Mouse (Mus musculus) cerebellum, adult 8-10 months (tissue): Measurements from ENCODE around the gene Eipr1.
"Not testable (repeated sequence)": the region's sequence is repeated elsewhere in the genome, so short reads cannot be mapped to it uniquely, and the experiment has no call there.

Source experiments
- DNase-seq: peaks from one replicate; pipeline ENCODE4 v3.0.0; 2022

Gene Eipr1

GRCm38 (mm10) chr12:28898307-28898706 lies 146.7 kb downstream of the Eipr1 start:
- DNase-seq = no peak

GRCm38 (mm10) chr12:28899696-28900095 lies 148.1 kb downstream of the Eipr1 start:
- no peak for DNase-seq

DNA sequence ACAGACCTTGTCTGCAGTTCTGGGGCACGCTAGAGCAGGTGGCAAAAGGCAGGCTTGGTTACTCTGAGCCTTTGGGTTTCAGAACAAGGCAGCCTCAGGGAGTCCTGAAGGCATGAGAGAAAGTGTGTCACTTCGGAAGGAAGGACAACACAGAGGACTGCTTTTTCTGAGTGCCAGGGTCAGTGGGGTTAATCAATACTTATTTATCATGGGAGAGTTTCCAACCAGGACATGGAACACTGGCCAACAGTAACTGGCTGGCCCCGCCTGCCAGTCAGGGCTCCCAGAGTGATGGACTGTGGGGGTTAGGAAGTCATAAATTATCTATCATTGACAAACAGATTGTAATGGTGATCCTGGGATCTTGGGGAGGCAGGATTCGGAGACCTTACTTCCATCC lies 148.7 kb downstream of the Eipr1 start:
- DNase-seq = no peak

- DNase-seq = no peak
Measured at GRCm38 (mm10) chr12:28902132-28902531, 150.5 kb downstream of the Eipr1 start.

- no peak for DNase-seq
Measured at GRCm38 (mm10) chr12:28903082-28903481, 151.5 kb downstream of the Eipr1 start.

- no peak for DNase-seq
Measured at GRCm38 (mm10) chr12:28905486-28905885, 153.9 kb downstream of the Eipr1 start.

- DNase-seq = no peak
Measured at GRCm38 (mm10) chr12:28906016-28906415, 154.4 kb downstream of the Eipr1 start.

DNA sequence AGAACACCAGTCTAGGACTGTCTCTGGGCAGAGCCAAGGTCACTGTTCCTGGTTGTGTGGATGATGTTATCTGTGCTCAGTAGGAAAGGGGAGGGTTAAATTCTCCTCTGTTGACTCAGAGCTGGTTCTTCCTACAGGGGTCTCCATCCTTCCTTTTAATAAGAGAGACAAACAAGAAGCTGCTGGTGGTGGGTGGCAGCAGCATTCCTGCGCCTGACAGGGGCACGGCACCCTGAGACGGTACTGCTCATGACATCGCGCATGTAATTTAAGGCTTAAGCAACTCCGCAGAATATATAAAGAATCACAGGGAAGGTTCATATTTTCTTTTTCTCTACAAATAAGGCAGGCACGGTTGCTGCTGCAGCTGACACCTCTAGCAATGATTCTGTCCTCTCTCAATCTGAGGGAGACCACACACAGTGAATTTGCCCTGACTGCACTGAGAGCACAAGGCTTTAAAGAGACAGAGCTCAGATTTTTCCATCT lies 155.2 kb downstream of the Eipr1 start:
- no peak for DNase-seq

GRCm38 (mm10) chr12:28907814-28908213 lies 156.2 kb downstream of the Eipr1 start:
- DNase-seq = no peak

GRCm38 (mm10) chr12:28909851-28910250 lies 158.2 kb downstream of the Eipr1 start:
- no peak for DNase-seq

DNA sequence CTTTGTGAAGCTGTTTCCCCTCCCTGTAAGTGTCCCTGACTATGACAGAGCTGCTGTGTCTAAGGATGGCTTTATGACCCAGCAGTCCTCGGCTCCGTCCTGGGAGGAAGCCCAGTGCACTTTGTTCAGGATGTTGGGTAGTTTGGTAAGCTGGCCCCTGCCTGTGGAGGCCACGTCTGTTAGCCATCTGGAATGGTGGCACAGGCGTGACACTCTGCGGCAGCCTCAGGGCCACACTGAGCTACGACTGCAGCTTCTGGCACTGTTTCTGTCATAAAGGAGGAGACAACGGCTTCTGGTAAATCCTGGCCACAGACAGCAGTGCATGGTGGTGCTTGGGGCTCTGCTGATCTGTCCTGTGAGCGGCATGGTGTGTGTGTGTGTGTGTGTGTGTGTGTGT lies 159.0 kb downstream of the Eipr1 start:
- DNase-seq = no peak

- no peak for DNase-seq
Measured at GRCm38 (mm10) chr12:28912351-28912936, 160.8 kb downstream of the Eipr1 start.

DNA sequence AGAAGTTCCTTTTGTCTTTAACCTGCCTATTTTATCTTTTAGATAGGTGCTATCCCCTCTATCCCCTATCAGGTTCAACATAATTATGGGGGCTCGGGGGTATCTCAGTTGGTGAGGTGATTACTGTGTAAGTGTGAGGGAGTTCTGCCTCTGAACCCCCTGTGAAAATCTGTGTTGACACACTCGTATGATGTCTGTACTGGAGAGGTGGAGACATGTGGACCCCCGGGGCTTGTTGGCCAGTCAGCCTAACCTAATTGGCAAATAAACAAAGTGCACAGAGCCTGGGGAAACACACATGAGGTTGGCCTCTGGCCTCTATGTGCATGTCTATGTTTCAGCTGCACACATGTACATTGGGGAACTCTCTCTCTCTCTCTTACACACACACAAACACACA lies 161.5 kb downstream of the Eipr1 start:
- DNase-seq = no peak

- not testable (repeated sequence) for DNase-seq
Measured at GRCm38 (mm10) chr12:28914056-28914455, 162.5 kb downstream of the Eipr1 start.
